Mouse (Mus musculus) cerebellum, adult 2 months (tissue): ENCODE measurements around the gene Dbil5. TPM values are rescaled to one million over a fixed set of nuclear protein-coding genes. Genes with fewer than 3 reads are reported as not detected.

Experiments
- DNase-seq, 2 experiments: peaks; one replicate each; pipeline ENCODE4 v3.0.0; 2021
- H3K27ac ChIP-seq: fragments of 200-500 bp; 2 replicates; pipeline ENCODE4 v1.5.1; 2012; ENCODE audit warnings: low read length, control low read depth, inconsistent platforms; ENCODE audit not compliant: insufficient read depth
- H3K27me3 ChIP-seq: fragments of 200-500 bp; 2 replicates; pipeline ENCODE4 v1.6.1; 2012; ENCODE audit warnings: inconsistent platforms, mild to moderate bottlenecking, low read length, moderate library complexity; ENCODE audit not compliant: control insufficient read depth, insufficient read depth
- H3K4me1 ChIP-seq: fragments of 200-500 bp; 2 replicates; pipeline ENCODE4 v1.6.1; 2011; ENCODE audit warnings: low read length; ENCODE audit not compliant: control insufficient read depth, insufficient read depth
- H3K4me3 ChIP-seq: fragments of 200-500 bp; replicated peaks from 2 replicates; pipeline ENCODE3; 2011; ENCODE audit warnings: mild to moderate bottlenecking, low read depth, low read length, control low read depth; ENCODE audit not compliant: insufficient read depth
- CTCF ChIP-seq: fragments of 200-500 bp; IDR thresholded peaks from 2 replicates; pipeline ENCODE4 v1.5.1; 2011; ENCODE audit warnings: low read depth, mild to moderate bottlenecking, control low read depth, low read length, moderate library complexity, borderline replicate concordance; ENCODE audit not compliant: insufficient read depth
- POLR2A ChIP-seq: fragments of 200-500 bp; IDR thresholded peaks from 2 replicates; pipeline ENCODE4 v1.6.1; 2011; ENCODE audit warnings: low read length, control low read depth, borderline replicate concordance; ENCODE audit not compliant: insufficient read depth
- WGBS: fragments of 180-500 bp; shearing (Covaris S2); methylation state at CpG from one replicate; pipeline ENCODE4 v1.1.7; 2018; 5-methylcytosine and 5-hydroxymethylcytosine counted together
- polyA plus RNA-seq: library from polyadenylated mRNA; depleted of rRNA; stranded (reverse); fragments of >200 nt; gene quantifications from 2 replicates; pipeline ENCODE4 v1.2.3, GENCODE M21; 2012; rRNA removed

Dbil5 gene
- 1.2 and 1.4 TPM in 2 replicates for polyA plus RNA-seq

DNA sequence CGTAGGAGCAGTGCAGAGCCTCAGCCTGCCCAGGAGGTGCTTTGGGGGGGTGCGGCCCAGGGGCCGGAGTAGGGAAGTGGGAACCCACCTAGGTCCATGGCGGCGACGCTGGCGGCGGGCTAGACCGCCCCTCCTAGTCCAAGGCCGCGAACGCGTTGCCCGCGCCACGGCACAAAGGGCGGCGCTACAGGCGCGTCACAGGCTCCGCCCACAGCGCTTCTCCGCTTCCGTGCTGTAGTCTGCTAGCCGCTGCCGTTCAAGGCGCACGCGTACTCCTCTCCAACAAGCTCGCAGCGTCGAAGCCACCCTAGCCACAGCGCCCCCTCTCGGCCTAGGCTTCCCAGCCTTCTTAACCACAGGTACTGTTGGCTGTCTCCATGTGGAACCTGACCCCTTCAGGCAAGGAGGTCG lies at the start of gene Dbil5, which contains the start of gene Gemin4:
TSS of gene Dbil5 (plus strand) at position 219 of the 411 bp plus-strand sequence.
TSS of gene Gemin4 (minus strand) at position 275 of the 411 bp plus-strand sequence.
- peak; percentile 96 to 97 for DNase-seq
- Histone ChIP-seq H3K27ac (peak within 1 kb of the TSS; percentile 32), H3K4me3 (peak within 1 kb of the TSS; percentile 72), H3K27me3 (no peaks in the 10 kb centered on the region), H3K4me1 (0 out of 2 replicates have a peak, but pooled peaks cover 4% of the 10 kb centered on the region)
- TF ChIP-seq POLR2A, result peak; percentile 84
- peak; percentile 95 for TF ChIP-seq CTCF
- under 1% methylated on average over 35 of the region's 35 CpGs for WGBS

- Histone ChIP-seq H3K27me3 (no peaks in the 10 kb centered on the region), H3K4me1 (peaks cover 14% of the 10 kb centered on the region), H3K27ac (no peak overlapping the region), H3K4me3 (no peak overlapping the region)
- peak; percentile 45 to 61 for DNase-seq
- 27% methylated on average over 3 of the region's 3 CpGs for WGBS
- TF ChIP-seq CTCF (no peak), POLR2A (no peak)
Observed at GRCm38 (mm10) chr11:76168976-76169375, 48.4 kb upstream of the Dbil5 start.

GRCm38 (mm10) chr11:76170207-76170606 lies 47.2 kb upstream of the Dbil5 start:
- Histone ChIP-seq H3K4me1 (peaks cover 14% of the 10 kb centered on the region), H3K27me3 (no peaks in the 10 kb centered on the region), H3K27ac (peak overlapping the region; percentile 14; the same call in 1 of the 2 replicates), H3K4me3 (no peak overlapping the region)
- TF ChIP-seq POLR2A (no peak), CTCF (no peak)
- DNase-seq, result peak; percentile 60 to 85
- 12% methylated on average over 5 of the region's 5 CpGs for WGBS

DNA sequence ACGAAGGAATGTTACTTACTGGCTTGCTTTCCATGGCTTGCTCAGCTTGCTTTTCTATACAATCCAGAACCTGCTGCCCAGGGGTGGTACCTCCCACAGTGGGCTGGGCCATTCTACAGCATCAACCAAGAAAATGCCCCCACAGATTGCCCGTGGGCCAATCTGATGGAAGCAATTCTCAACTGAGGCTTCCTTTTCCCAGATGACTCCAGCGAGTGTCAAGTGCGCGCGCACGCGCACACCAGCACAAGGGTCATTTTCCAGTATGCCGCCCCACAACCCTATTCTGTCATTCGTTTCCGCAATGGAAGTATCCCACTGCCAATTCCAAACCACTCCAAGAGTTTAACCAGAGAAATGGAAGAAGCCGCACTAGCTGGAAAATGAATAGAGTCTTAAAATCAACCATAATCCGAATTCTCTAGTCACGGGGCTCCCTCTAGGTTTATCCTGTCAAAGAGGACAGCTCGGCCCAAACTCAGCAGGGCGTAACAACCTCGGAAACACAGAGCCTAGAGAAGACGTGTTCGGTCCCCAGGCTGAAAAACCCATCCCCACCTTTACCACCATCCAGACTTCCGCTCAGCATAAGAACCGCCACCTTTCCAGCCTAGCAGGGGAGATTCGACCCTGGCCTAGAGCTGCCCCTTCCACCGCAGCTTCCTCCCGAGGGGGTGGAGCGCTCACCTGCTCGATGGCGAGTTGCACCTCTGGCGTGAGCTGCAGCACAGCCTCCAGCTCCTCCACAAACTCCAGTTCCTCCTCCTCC lies 38.5 kb upstream of the Dbil5 start:
- TF ChIP-seq CTCF (no peak), POLR2A (no peak)
- Histone ChIP-seq H3K27me3 (no peaks in the 10 kb centered on the region), H3K27ac (peak overlapping the region; percentile 57), H3K4me1 (no peaks in the 10 kb centered on the region), H3K4me3 (peak overlapping the region; percentile 95)
- peak; percentile 22 to 32 for DNase-seq
- WGBS, result under 1% methylated on average over 28 of the region's 28 CpGs

DNA sequence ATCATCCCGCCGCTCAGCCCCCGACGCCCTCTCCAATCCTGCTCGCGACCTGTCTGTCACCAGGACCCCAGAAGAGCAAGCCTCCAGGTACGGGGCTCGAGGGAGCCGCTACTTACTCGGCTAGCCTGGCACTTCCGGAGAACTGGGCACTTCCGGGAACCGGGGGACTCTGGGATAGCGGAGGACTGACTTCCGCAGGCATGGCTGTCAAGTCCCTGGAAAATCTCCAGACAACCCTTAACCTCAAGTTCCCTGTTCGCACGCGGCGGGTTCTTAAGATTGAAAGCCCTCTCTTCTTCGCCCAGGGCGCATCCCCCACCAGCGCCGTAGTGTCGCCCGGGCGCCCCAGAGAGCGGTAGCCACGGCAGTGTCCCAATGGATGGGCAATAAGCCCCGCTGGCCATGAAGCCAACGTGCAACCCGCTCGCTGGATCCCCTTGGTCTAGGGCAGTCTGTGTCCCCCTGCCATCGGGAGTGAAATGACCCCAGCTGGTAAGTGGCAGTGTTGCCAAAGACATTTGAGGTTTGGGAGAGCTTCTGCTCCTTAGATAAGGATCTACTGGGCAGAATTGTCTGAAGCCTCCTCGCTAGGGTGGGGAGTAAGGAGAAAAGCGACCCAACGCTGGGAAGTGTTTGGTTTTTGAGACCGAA lies 37.8 kb upstream of the Dbil5 start, which contains the start of the genes Vps53 and Fam57a:
TSS of gene Vps53 (minus strand) at position 153 of the 651 bp plus-strand sequence.
TSS of gene Fam57a (plus strand) at position 177 of the 651 bp plus-strand sequence.
- H3K27me3 ChIP-seq, result no peaks in the 10 kb centered on the region
- H3K4me3 ChIP-seq, result peak within 1 kb of the TSS; percentile 95
- no peaks in the 10 kb centered on the region for H3K4me1 ChIP-seq
- peak within 1 kb of the TSS; percentile 69 for H3K27ac ChIP-seq
- TF ChIP-seq POLR2A (peak; percentile 73), CTCF (no peak)
- DNase-seq, result peak; percentile 90 to 93
- WGBS, result under 1% methylated on average over 37 of the region's 37 CpGs

DNA sequence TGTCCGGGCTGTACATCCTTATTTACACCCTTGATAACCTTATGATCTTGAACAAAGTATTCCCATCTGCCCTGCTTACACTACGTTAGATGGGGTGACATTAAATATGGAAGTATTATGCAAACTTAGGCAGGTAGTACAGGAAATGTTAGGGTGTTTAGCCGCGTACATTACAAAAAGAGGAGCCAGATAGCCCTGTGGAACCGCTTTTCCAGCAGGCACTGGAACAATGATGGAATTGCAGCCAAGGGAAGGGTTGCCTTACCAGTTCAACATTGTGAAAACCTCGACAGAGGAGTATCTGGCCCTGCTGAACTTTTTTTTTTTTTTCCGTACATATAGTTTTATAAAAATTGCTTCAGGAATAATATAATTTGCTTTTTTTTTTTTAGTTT lies 37.3 kb upstream of the Dbil5 start:
- Histone ChIP-seq H3K4me3 (peak overlapping the region; percentile 95), H3K27me3 (no peaks in the 10 kb centered on the region), H3K27ac (peak overlapping the region; percentile 69), H3K4me1 (no peaks in the 10 kb centered on the region)
- 9% methylated on average over 7 of the region's 7 CpGs for WGBS
- TF ChIP-seq CTCF, result no peak
- TF ChIP-seq POLR2A, result no peak
- no peak for DNase-seq

DNA sequence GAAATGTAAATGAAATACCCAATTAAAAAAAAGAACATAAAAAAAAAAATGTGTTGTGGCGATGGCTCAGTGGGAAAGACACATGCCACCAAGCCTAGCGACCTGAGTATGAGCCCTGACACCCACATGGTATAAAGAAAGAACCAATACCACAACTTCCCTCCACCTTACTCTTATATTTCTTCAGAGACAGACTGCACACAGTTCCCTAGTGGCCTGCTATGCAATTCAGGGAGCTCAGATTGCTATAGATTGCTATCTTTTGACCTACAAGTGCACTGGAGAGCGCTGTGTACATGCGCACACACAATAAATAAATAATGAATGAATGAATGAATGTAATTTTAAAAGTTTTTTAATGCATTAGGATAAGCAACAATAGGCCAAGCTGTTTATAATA lies 33.7 kb upstream of the Dbil5 start:
- Histone ChIP-seq H3K27me3 (no peaks in the 10 kb centered on the region), H3K4me3 (no peak overlapping the region), H3K27ac (no peak overlapping the region), H3K4me1 (no peaks in the 10 kb centered on the region)
- TF ChIP-seq CTCF, result no peak
- no peak for TF ChIP-seq POLR2A
- WGBS, result 90% methylated on average over 4 of the region's 4 CpGs
- no peak for DNase-seq

- Histone ChIP-seq H3K4me3 (no peak overlapping the region), H3K27ac (no peak overlapping the region), H3K27me3 (no peaks in the 10 kb centered on the region), H3K4me1 (no peaks in the 10 kb centered on the region)
- TF ChIP-seq CTCF (no peak), POLR2A (no peak)
- DNase-seq, result no peak
- WGBS, result 81% methylated on average over 6 of the region's 6 CpGs
Observed at GRCm38 (mm10) chr11:76186908-76187307, 30.5 kb upstream of the Dbil5 start.
